Mouse (Mus musculus): ENCODE results near the gene Spg11. TPM values are rescaled to one million over a fixed set of nuclear protein-coding genes. Genes with fewer than 3 reads are reported as not detected.

Gene Spg11
- 15.3 and 16.4 TPM in 2 replicates for polyA plus RNA-seq (2012; ENCODE audit: insufficient read depth, insufficient read length, missing spikeins)

GRCm38 (mm10) chr2:122117961-122118958, at the start of gene Spg11:
Gene Spg11, minus strand, starts transcription at chr2:122118386.
- H3K4me3 ChIP-seq (ENCODE audit: insufficient read depth, low read length): peak within 1 kb of the TSS; percentile 83
- peak within 1 kb of the TSS; percentile 96 for H3K27ac ChIP-seq (ENCODE audit: insufficient read depth, low read depth, low read length)
- H3K4me1 ChIP-seq (ENCODE audit: control insufficient read depth, insufficient read depth, low read length): peaks cover 10% of the 10 kb centered on the region
- no peak for TF ChIP-seq CTCF (IDR thresholded peaks at IDR 0.05; ENCODE audit: low read depth, low read length)
- peak; percentile 100 for TF ChIP-seq POLR2A (IDR thresholded peaks at IDR 0.05; ENCODE audit: borderline replicate concordance, low read depth, low read length)

GRCm38 (mm10) chr2:122164293-122164692, 46.1 kb upstream of the Spg11 start:
- TF ChIP-seq CTCF (IDR thresholded peaks at IDR 0.05; ENCODE audit: low read depth, low read length) (no peak), POLR2A (IDR thresholded peaks at IDR 0.05; ENCODE audit: borderline replicate concordance, low read depth, low read length) (no peak)
- Histone ChIP-seq H3K4me3 (ENCODE audit: insufficient read depth, low read length) (peak overlapping the region; percentile 49), H3K4me1 (ENCODE audit: control insufficient read depth, insufficient read depth, low read length) (peaks cover 42% of the 10 kb centered on the region), H3K27ac (ENCODE audit: insufficient read depth, low read depth, low read length) (peak overlapping the region; percentile 94)

GRCm38 (mm10) chr2:122163430-122164195, 45.4 kb upstream of the Spg11 start:
- Histone ChIP-seq H3K27ac (ENCODE audit: insufficient read depth, low read depth, low read length) (peak overlapping the region; percentile 94), H3K4me3 (ENCODE audit: insufficient read depth, low read length) (peak overlapping the region; percentile 49), H3K4me1 (ENCODE audit: control insufficient read depth, insufficient read depth, low read length) (peaks cover 42% of the 10 kb centered on the region)
- TF ChIP-seq CTCF (IDR thresholded peaks at IDR 0.05; ENCODE audit: low read depth, low read length): no peak
- no peak for TF ChIP-seq POLR2A (IDR thresholded peaks at IDR 0.05; ENCODE audit: borderline replicate concordance, low read depth, low read length)

- no peak overlapping the region for H3K4me3 ChIP-seq (ENCODE audit: insufficient read depth, low read length)
- H3K27ac ChIP-seq (ENCODE audit: insufficient read depth, low read depth, low read length): peak overlapping the region; percentile 3; the same call in 1 of the 2 replicates
- TF ChIP-seq CTCF (IDR thresholded peaks at IDR 0.05; ENCODE audit: low read depth, low read length) (no peak), POLR2A (IDR thresholded peaks at IDR 0.05; ENCODE audit: borderline replicate concordance, low read depth, low read length) (no peak)
- H3K4me1 ChIP-seq (ENCODE audit: control insufficient read depth, insufficient read depth, low read length): peaks cover 42% of the 10 kb centered on the region
Measured at GRCm38 (mm10) chr2:122162529-122162928, 44.3 kb upstream of the Spg11 start.

- Histone ChIP-seq H3K4me1 (ENCODE audit: control insufficient read depth, insufficient read depth, low read length) (peaks cover 42% of the 10 kb centered on the region), H3K4me3 (ENCODE audit: insufficient read depth, low read length) (no peak overlapping the region), H3K27ac (ENCODE audit: insufficient read depth, low read depth, low read length) (peak overlapping the region; percentile 70)
- no peak for TF ChIP-seq CTCF (IDR thresholded peaks at IDR 0.05; ENCODE audit: low read depth, low read length)
- TF ChIP-seq POLR2A (IDR thresholded peaks at IDR 0.05; ENCODE audit: borderline replicate concordance, low read depth, low read length): no peak
Measured at GRCm38 (mm10) chr2:122161542-122161941, 43.4 kb upstream of the Spg11 start.

- no peak for TF ChIP-seq POLR2A (IDR thresholded peaks at IDR 0.05; ENCODE audit: borderline replicate concordance, low read depth, low read length)
- TF ChIP-seq CTCF (IDR thresholded peaks at IDR 0.05; ENCODE audit: low read depth, low read length): peak; percentile 80
- peak within 1 kb of the TSS; percentile 70 for H3K27ac ChIP-seq (ENCODE audit: insufficient read depth, low read depth, low read length)
- H3K4me1 ChIP-seq (ENCODE audit: control insufficient read depth, insufficient read depth, low read length): peaks cover 44% of the 10 kb centered on the region
- H3K4me3 ChIP-seq (ENCODE audit: insufficient read depth, low read length): no peak within 1 kb of the TSS
Measured at GRCm38 (mm10) chr2:122160680-122161079, 42.5 kb upstream of the Spg11 start, which contains the start of gene Trim69. Gene Trim69, plus strand, starts transcription at chr2:122160700.

DNA sequence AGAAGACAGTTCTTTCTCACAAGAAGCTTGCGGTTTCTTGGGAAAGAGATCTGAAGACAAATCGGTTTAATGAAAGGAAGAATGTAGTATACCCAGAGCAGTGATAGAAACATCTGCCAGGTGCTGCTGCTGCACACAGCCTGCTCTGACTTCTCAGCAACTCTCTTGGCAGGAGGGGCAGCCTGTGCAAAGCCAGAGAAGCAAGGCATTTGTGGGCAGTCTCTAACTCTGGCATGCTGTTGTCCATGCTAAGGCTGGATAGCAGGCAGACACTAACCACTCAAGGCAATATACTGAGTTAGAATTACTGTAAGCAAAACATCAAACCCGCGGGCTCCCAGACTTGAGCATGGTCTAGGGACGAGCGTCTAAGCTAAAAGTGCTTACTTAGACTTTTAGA, 41.5 kb upstream of the Spg11 start:
- no peak for TF ChIP-seq CTCF (IDR thresholded peaks at IDR 0.05; ENCODE audit: low read depth, low read length)
- no peak for TF ChIP-seq POLR2A (IDR thresholded peaks at IDR 0.05; ENCODE audit: borderline replicate concordance, low read depth, low read length)
- Histone ChIP-seq H3K4me3 (ENCODE audit: insufficient read depth, low read length) (no peak overlapping the region), H3K27ac (ENCODE audit: insufficient read depth, low read depth, low read length) (no peak overlapping the region), H3K4me1 (ENCODE audit: control insufficient read depth, insufficient read depth, low read length) (peaks cover 47% of the 10 kb centered on the region)

- peaks cover 48% of the 10 kb centered on the region for H3K4me1 ChIP-seq (ENCODE audit: control insufficient read depth, insufficient read depth, low read length)
- no peak overlapping the region for H3K4me3 ChIP-seq (ENCODE audit: insufficient read depth, low read length)
- TF ChIP-seq POLR2A (IDR thresholded peaks at IDR 0.05; ENCODE audit: borderline replicate concordance, low read depth, low read length): no peak
- no peak for TF ChIP-seq CTCF (IDR thresholded peaks at IDR 0.05; ENCODE audit: low read depth, low read length)
- no peak overlapping the region for H3K27ac ChIP-seq (ENCODE audit: insufficient read depth, low read depth, low read length)
Measured at GRCm38 (mm10) chr2:122158362-122158802, 40.2 kb upstream of the Spg11 start.

DNA sequence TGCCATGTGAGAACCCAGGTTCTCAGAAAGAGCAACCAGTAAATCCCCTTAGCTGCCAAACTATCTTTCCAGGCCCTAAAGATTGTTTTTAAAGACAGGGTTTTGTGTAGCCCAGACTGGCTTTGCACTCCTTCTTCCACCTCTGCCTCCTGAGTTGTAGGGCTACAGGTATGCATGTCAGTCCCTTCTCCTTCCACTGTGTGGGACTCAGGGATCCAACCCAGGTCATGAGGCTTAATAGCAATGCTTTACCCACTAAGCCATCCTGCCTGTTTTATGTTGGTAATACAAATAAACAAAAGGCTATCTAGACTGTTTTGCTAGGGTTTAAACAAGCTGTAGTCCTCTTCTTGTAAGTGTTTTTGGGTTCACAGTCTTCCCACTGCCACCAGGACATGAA, 39.4 kb upstream of the Spg11 start:
- H3K4me1 ChIP-seq (ENCODE audit: control insufficient read depth, insufficient read depth, low read length): peaks cover 45% of the 10 kb centered on the region
- TF ChIP-seq CTCF (IDR thresholded peaks at IDR 0.05; ENCODE audit: low read depth, low read length): no peak
- TF ChIP-seq POLR2A (IDR thresholded peaks at IDR 0.05; ENCODE audit: borderline replicate concordance, low read depth, low read length): no peak
- H3K4me3 ChIP-seq (ENCODE audit: insufficient read depth, low read length): no peak overlapping the region
- no peak overlapping the region for H3K27ac ChIP-seq (ENCODE audit: insufficient read depth, low read depth, low read length)

Measured in bone marrow macrophage, adult 2 months (primary cell).